Mouse (Mus musculus) kidney, embryonic 16.5 days (tissue): ENCODE results near the gene Errfi1. TPM values are rescaled to one million over a fixed set of nuclear protein-coding genes. Genes with fewer than 3 reads are reported as not detected.

ENCODE experiments used
- ATAC-seq: fragments of 200-750 bp; cut with Nextera tagmentation; 2 replicates; pipeline ENCODE4 v1.8.0; 2017; ENCODE audit warnings: moderate TSS enrichment; ENCODE audit not compliant: low FRiP score, low TSS enrichment
- H3K27ac ChIP-seq: fragments of 300-500 bp; sonication (generic); 2 replicates; pipeline ENCODE4 v1.5.1; 2014; ENCODE audit warnings: low read length
- H3K27me3 ChIP-seq: fragments of 300-500 bp; sonication (generic); 2 replicates; pipeline ENCODE4 v1.6.1; 2014; ENCODE audit warnings: low read length, control low read depth, mixed read lengths; ENCODE audit not compliant: insufficient read depth
- H3K36me3 ChIP-seq: fragments of 300-500 bp; sonication (generic); 2 replicates; pipeline ENCODE4 v1.6.1; 2014; ENCODE audit warnings: low read length, control low read depth, mixed read lengths; ENCODE audit not compliant: insufficient read depth
- H3K4me1 ChIP-seq: fragments of 300-500 bp; sonication (generic); 2 replicates; pipeline ENCODE4 v1.6.1; 2014; ENCODE audit warnings: low read length, control low read depth, mixed read lengths; ENCODE audit not compliant: insufficient read depth
- H3K4me2 ChIP-seq: fragments of 300-500 bp; sonication (generic); replicated peaks from 2 replicates; pipeline ENCODE4 v1.6.1; 2014; ENCODE audit warnings: low read depth, low read length
- H3K4me3 ChIP-seq: fragments of 300-500 bp; sonication (generic); 2 replicates; pipeline ENCODE4 v1.5.1; 2014; ENCODE audit warnings: mild to moderate bottlenecking, low read length
- H3K9ac ChIP-seq: fragments of 300-500 bp; sonication (generic); replicated peaks from 2 replicates; pipeline ENCODE4 v1.6.1; 2014; ENCODE audit warnings: low read length
- H3K9me3 ChIP-seq: fragments of 300-500 bp; sonication (generic); 2 replicates; pipeline ENCODE4 v1.6.1; 2016; ENCODE audit warnings: low read length, control low read depth
- WGBS: fragments of 180-500 bp; shearing (Covaris S2); extraction: QIAGEN DNeasy Blood & Tissue Kit; methylation state at CpG from one replicate; pipeline ENCODE4 v1.1.7; 2014; 5-methylcytosine and 5-hydroxymethylcytosine counted together
- polyA plus RNA-seq: library from polyadenylated mRNA; unstranded; fragments of >200 nt; fragmentation: Nextera tagmentation; extraction: Ambion mirVana; gene quantifications from 2 replicates; pipeline ENCODE4 v1.2.1, GENCODE M21; 2015

The Errfi1 gene
- polyA plus RNA-seq, 1 experiment from 2014 or later = 33.4 TPM

DNA sequence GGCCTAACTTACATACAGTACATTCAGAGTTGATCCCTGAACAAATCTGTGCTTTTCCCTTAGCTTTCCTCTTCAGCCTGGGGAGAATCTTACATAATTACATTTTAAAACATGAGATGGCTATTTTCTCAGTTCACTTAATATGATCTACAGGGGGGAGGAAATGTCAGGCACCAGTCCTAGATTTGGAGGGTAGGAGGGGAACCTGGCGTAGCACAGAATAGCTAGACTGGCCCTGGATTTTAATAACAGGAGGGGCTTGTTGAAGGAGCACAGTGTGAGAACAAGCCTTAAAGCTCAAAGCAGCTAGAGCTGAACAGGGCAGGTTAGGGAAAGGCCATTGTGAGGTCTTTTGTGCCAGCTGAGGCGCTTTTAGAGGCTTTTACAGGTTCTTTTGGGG lies 7.4 kb downstream of the Errfi1 start:
- no peak overlapping the region for H3K4me2 ChIP-seq
- peaks cover 7% of the 10 kb centered on the region for H3K36me3 ChIP-seq
- H3K27ac ChIP-seq = no peak overlapping the region
- peaks cover 28% of the 10 kb centered on the region for H3K4me1 ChIP-seq
- no peaks in the 10 kb centered on the region for H3K27me3 ChIP-seq
- no peaks in the 10 kb centered on the region for H3K9me3 ChIP-seq
- no peak overlapping the region for H3K9ac ChIP-seq
- WGBS = 88% methylated on average over 2 of the region's 2 CpGs
- H3K4me3 ChIP-seq = no peak overlapping the region
- no peak for ATAC-seq

DNA sequence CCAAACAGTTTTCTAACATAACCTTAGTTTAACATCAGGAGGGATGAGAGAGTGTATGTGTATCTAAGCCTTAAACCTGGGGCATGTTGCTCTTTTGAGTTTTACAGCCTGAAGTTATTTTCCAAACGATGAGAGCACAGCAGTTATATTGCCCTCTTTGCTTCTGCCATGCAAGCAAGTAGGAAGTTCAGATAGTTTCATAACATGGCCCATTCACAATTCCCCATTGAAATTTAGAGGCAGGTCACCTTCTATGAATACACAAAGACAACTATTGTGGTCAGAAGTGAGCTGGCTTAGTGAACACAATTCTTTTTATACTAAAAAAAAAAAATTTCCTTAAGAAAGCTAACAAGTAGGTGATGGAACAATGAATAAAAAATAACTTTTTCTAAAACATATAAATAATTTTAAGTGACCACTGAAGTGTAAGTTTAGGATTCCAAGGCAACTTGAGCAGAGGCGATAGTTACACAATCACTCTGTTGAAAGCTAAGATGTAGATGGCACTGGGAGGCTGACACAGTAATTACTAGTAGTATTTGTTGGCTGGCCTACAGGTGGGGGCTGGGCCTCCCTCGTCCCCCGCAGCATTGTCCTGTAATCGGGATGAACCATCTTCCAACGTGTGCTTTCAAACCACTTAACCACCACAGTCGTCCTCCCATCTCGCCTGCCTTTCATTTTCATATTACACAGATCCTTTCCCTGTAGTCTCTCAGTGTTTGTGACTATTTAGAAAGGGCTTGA lies 9.1 kb downstream of the Errfi1 start:
- 54% methylated on average over 8 of the region's 8 CpGs for WGBS
- H3K4me1 ChIP-seq = peaks cover 15% of the 10 kb centered on the region
- H3K4me2 ChIP-seq = no peak overlapping the region
- no peak overlapping the region for H3K4me3 ChIP-seq
- H3K27me3 ChIP-seq = no peaks in the 10 kb centered on the region
- no peak overlapping the region for H3K9ac ChIP-seq
- peaks cover 21% of the 10 kb centered on the region for H3K36me3 ChIP-seq
- H3K27ac ChIP-seq = no peak overlapping the region
- no peak for ATAC-seq
- H3K9me3 ChIP-seq = no peaks in the 10 kb centered on the region

DNA sequence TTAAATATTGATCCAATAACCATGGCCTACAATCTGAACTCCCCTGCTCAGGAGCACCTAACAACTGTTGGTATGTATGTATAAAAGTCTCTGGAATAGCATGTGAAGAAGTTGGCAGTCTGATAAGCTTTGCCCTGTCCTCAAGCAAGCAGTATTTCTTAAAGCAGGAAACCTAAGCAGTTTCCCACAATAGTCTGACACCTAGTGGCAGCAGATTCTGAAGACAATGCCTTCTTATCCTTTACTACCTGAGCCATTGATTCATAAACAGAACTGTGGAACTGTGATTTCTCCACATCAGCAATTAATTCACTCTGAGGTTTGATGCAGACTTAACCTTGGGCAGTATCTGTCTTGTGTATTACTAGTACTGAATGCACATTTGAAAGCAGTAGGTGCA lies 11.7 kb downstream of the Errfi1 start:
- H3K27ac ChIP-seq = no peak overlapping the region
- no peak for ATAC-seq
- H3K36me3 ChIP-seq = peaks cover 24% of the 10 kb centered on the region
- no peaks in the 10 kb centered on the region for H3K27me3 ChIP-seq
- no peak overlapping the region for H3K4me3 ChIP-seq
- H3K4me1 ChIP-seq = peaks cover 23% of the 10 kb centered on the region
- H3K4me2 ChIP-seq = no peak overlapping the region
- no peaks in the 10 kb centered on the region for H3K9me3 ChIP-seq
- H3K9ac ChIP-seq = no peak overlapping the region

DNA sequence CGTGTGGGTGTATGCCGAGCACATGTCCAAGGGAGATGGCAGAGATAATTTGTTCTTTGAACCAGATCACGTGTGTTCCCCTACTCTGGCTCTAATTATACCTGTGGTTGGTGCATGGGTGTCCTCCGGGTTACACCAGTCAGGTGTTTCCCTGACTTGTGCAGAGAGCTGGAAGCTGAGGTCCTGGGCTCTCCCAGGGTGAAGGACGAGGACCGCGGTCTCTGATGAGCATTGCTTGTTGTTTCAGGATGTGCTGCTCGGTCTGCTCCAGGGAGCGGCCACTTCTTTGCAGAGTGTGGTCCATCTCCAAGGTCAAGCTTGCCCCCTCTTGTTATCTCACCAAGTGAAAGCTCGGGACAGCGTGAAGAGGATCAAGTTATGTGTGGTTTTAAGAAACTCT lies 12.3 kb downstream of the Errfi1 start:
- ATAC-seq = no peak
- Histone ChIP-seq H3K9ac (no peak overlapping the region), H3K27me3 (no peaks in the 10 kb centered on the region), H3K4me1 (peaks cover 27% of the 10 kb centered on the region), H3K4me2 (no peak overlapping the region), H3K36me3 (peaks cover 24% of the 10 kb centered on the region), H3K9me3 (no peaks in the 10 kb centered on the region), H3K27ac (no peak overlapping the region), H3K4me3 (no peak overlapping the region)
- WGBS = 90% methylated on average over 11 of the region's 11 CpGs

DNA sequence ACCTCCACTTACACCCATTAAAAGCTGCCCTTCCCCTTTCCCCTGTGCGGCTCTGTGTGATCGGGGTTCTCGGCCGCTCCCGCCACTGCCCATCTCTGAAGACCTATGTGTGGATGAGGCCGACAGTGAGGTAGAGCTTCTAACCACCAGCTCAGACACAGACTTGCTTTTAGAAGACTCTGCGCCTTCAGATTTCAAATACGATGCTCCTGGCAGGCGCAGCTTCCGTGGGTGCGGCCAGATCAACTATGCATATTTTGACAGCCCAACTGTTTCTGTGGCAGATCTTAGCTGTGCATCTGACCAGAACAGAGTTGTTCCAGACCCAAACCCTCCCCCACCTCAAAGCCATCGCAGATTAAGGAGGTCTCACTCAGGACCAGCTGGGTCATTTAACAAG lies 12.8 kb downstream of the Errfi1 start:
- Histone ChIP-seq H3K9ac (no peak overlapping the region), H3K4me2 (no peak overlapping the region), H3K4me3 (no peak overlapping the region), H3K27ac (no peak overlapping the region), H3K9me3 (no peaks in the 10 kb centered on the region), H3K27me3 (no peaks in the 10 kb centered on the region), H3K36me3 (peaks cover 24% of the 10 kb centered on the region), H3K4me1 (peaks cover 28% of the 10 kb centered on the region)
- WGBS = 88% methylated on average over 8 of the region's 12 CpGs
- no peak for ATAC-seq

DNA sequence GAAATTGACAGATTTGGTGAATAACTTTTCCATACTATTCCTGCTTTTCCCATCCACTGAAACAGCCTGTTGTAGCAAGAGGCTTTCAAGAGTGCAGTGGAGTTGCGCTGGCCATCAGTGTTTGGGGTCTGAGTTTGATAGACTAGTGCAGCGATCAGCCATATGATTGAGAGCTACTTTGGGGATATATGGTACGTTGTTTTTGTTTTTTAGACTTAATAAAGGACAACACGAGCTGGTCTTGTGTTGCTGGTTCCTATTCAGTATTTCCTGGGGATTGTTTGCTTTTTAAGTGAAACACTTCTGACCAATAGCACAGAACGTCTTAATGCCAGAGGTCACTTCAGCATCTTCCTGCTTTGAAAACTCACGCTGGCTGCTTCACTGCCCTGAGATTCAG lies 14.4 kb downstream of the Errfi1 start:
- Histone ChIP-seq H3K4me1 (peaks cover 35% of the 10 kb centered on the region), H3K4me2 (no peak overlapping the region), H3K4me3 (no peak overlapping the region), H3K9me3 (no peaks in the 10 kb centered on the region), H3K27me3 (no peaks in the 10 kb centered on the region), H3K27ac (no peak overlapping the region), H3K9ac (no peak overlapping the region), H3K36me3 (peaks cover 24% of the 10 kb centered on the region)
- no peak for ATAC-seq
- 76% methylated on average over 6 of the region's 6 CpGs for WGBS

DNA sequence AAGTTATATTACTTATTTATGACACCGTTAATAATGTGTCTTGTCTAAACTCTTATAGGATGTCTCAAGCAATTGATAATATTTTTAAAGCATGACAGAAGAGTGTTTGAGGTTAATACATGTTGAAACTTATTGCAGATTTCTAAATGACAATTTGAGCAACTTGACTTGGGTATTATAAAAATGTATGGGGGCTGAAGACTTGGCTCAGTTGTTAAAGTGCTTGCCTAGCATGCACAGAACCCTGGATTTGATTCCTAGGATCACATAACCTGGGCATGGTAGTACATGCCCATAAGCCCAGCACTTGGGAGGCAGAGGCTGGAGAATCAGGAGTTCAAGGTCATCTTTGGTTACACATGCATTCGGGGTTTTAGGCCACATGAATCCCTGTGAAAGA lies 15.1 kb downstream of the Errfi1 start:
- no peak for ATAC-seq
- H3K4me1 ChIP-seq = peaks cover 35% of the 10 kb centered on the region
- H3K4me2 ChIP-seq = no peak overlapping the region
- H3K9me3 ChIP-seq = no peaks in the 10 kb centered on the region
- H3K36me3 ChIP-seq = peaks cover 24% of the 10 kb centered on the region
- WGBS = 67% methylated on average over 2 of the region's 2 CpGs
- no peak overlapping the region for H3K9ac ChIP-seq
- H3K4me3 ChIP-seq = no peak overlapping the region
- no peaks in the 10 kb centered on the region for H3K27me3 ChIP-seq
- H3K27ac ChIP-seq = no peak overlapping the region

DNA sequence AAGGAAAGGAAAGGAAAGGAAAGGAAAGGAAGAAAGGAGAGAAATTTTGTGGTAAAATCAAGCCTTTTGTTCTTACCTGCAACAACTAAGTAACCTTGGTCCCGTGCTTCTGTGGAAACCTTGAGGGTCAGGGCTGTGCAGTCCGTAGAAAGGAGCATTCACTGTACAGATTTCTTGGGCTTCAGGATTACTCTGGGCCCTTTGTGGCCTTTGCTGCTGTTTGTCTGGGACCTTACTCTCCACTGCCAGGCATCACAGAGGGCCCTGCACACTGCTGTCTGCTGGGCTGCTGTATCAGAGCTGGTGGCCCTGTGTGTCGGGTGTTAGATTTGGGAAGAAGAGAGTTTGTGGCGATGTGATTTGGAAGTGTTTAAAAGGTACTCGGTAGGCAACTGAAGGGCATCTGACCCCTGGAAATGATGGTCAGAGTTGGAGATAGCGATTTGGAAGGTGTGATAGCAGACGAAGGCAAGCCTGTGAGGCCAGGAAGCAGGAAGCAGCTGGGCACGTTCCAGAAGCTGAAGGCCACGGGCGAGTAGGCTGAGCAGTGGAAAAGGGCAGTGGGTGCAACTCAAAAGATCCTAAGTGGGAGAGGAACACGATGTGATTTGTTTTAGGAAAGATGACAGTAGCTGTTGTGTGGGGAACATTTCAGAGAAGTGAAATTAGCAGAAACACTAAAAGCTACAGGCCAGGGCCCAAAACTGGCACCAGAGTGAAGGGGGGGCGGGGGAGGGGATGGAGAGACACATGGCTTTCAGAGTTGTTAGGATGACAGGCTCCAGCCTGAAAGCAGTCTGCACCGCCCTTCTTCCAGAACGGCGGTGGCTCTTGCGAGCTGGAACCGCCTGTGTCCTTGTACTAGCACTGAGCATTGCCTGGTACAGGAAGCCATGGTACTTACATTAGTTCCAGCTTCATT lies 15.8 kb downstream of the Errfi1 start:
- no peak overlapping the region for H3K4me3 ChIP-seq
- peak overlapping the region; percentile 36; the same call in 1 of the 2 replicates for H3K27ac ChIP-seq
- H3K9me3 ChIP-seq = no peaks in the 10 kb centered on the region
- ATAC-seq = no peak
- 51% methylated on average over 17 of the region's 17 CpGs for WGBS
- peaks cover 35% of the 10 kb centered on the region for H3K4me1 ChIP-seq
- H3K4me2 ChIP-seq = no peak overlapping the region
- H3K36me3 ChIP-seq = peaks cover 24% of the 10 kb centered on the region
- H3K9ac ChIP-seq = no peak overlapping the region
- no peaks in the 10 kb centered on the region for H3K27me3 ChIP-seq

DNA sequence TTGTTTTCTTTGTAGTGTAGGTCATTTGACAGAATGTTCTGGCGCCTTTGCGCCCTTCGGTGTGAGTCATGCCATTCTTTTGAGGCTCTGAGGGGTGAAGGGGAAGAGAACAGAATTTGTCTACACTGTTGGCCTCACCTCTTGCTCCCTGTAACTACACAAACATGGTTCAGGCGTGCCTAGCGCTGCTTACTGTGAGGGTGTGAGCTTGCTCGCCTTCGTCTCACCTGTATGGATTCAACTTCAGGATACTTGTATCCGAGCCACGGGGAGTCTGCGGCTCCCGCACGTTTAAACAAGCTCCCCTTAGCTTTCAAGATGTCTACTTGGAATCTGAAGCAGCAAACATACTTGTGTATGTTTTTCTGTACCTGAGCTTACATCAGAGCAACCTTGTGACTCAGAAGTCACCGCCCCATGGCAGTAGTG lies 17.3 kb downstream of the Errfi1 start:
- WGBS = 85% methylated on average over 13 of the region's 13 CpGs
- H3K27ac ChIP-seq = 0 out of 2 replicates have a peak overlapping the region, but pooled peaks have one; percentile 9

More for the DNA sequence above, 17.3 kb downstream of the Errfi1 start:
- Histone ChIP-seq H3K9ac (no peak overlapping the region), H3K4me3 (no peak overlapping the region), H3K4me2 (no peak overlapping the region), H3K36me3 (peaks cover 19% of the 10 kb centered on the region), H3K27me3 (no peaks in the 10 kb centered on the region), H3K9me3 (no peaks in the 10 kb centered on the region), H3K4me1 (peaks cover 35% of the 10 kb centered on the region)
- ATAC-seq = no peak
